Mouse (Mus musculus) left cerebral cortex, adult 18-20 months (tissue): ENCODE data around the gene Nek8. TPM values are rescaled to one million over a fixed set of nuclear protein-coding genes. Genes with fewer than 3 reads are reported as not detected.

Source experiments
- DNase-seq, 2 experiments: peaks; one replicate each; pipeline ENCODE4 v3.0.0; 2021 to 2022; ENCODE audit warnings: low spot score in 2 of 2, mixed read lengths in 1 of 2
- total RNA-seq, 2 experiments: library from RNA; stranded (reverse); gene quantifications; 2 replicates each; pipeline ENCODE4 v1.2.3; 2021

The Nek8 gene
- total RNA-seq, 2 experiments from 2014 or later = 3.2 to 3.5 TPM

DNA sequence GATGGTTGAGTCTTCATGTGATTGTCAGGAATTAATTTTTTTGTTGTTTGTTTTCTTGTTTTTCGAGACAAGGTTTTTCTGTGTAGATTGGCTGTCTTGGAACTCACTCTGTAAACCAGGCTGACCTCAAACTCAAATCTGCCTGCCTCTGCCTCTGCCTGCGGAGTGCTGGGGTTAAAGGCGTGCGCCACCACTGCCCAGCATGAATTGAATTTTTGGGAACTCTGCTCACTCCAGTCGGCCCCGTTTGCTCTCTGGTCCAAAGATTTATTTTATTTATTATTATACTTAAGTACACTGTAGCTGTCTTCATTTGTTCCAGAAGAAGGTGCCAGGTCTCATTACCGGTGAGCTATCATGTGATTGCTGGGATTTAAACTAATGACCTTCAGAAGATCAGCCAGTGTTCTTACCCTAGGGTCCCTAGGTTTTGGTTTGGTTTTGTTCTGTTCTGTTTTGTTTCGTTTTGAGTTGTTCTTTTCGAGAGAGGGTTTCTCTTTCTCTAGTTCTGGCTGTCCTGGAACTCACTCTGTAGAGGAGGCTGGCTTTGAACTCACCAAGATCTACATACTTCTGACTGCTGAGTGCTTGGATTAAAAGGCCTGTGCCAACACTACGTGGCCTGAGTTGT lies 7.5 kb upstream of the Nek8 start:
- no peak for DNase-seq

DNA sequence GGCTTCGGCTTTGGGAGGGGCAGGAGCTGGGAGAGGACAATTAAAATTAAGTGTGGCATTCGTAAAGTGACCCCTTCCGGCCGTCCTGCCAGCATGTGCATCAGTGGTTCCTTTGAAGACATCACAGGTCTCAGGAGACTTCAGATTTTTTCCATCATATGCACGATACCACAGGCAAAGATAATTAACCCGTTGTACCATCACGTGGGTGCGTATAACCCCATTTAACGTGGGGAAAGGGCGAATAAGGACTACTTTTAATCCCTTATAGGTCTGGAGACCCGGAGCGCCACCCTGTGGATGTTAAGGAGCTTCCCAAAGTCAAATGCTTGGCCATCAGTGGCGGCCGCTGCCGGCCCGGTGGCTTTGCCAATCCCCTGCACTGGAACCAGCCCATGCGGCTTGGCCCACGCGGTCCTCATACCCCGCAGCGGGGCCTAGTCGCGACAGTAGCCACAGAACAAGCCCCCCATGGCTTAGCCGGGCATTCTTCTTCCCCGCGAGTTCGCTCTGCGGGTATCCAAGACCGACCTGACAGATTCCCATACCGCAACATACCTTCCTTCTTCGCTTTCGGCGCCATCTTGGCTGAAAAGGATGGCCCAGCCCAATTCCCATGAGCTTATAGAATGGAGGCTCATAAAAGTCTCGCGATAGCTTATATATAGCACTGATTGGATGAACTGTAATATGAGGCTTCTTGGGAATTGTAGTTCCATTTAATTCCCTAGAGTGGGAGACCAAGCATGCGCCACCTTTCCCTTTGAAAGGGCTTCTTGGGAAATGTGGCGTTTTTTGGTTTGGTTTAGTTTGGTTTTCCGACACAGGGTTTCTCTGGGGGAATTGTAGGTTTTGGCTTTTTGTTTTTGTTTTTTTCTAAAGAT lies 6.7 kb upstream of the Nek8 start, which contains the start of gene Rpl23a:
Gene Rpl23a, minus strand, starts transcription at position 624 of the 884 bp plus-strand sequence.
- DNase-seq = peak; percentile 79 to 86

DNA sequence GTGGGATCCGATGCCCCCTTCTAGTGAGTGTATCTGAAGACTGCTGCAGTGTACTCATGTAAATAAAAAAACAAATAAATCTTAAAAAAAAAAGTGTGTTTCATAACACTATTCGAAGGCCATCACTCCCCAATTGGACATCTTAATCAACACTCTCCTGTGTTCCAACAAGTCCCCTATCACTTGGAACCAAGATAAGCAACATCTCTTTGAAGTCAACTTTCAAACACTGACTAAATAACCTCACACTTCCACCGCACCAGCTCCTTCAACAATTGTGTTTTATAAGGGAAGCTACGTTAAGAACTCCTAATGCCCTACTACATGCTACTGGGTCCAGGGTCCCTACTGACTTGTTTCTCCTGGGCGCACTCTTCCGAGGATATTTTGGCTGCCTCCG lies 6.0 kb upstream of the Nek8 start:
- DNase-seq = no peak

DNA sequence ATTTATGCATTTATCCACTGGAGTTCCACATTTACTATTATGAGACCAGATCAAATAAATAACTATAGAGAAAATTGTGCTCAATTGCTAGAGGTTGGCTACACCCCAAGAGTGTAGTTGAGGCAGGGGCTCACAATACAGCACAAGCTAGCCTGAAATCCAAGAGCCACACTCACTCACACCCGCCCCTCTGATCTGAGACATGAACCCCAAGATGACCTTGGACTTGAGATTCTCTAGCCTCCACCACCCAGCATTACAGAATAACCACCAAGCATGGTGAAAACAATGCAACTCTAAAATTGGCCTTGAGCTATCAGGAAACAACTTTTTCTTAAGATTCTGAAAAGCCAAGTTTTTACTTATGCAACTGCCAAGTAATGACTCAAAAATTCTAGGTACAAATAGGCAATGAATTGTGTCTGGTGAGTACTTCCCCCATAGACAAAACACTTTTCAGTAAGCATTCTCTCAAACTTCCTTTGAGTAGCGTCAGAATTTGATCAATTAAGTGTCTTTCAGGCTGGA lies 5.4 kb upstream of the Nek8 start:
- no peak for DNase-seq

DNA sequence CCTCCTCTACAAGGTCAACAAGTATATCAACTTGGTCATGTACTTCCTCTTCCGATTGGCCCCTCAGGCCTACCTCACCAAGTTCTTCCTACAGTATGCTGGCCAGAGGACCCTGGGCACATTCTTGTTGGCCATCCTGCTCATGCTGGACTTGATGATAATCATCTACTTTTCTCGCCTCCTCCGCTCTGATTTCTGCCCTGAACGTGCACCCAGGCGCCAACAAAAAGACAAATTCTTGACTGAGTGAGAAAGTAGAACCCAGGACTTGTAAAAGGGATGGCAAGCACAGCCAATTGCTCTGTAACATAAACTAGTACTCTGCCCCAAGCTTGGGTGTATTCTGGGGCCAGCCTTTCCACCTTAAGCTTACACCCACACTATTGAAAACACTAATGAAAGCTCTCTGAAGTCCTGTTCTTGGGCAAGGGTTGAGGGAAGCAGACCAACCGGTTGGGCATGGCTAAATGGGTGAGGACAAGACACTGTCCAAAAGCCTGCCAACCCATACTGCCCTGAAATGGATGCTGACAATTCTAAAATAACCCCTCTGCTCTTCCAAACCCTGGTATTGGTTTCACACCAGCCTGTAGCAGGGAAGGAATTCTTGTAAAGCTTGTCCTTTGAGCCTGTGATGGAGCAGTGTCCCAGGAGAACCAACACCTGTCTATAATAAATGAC lies 3.7 kb upstream of the Nek8 start:
- no peak for DNase-seq

DNA sequence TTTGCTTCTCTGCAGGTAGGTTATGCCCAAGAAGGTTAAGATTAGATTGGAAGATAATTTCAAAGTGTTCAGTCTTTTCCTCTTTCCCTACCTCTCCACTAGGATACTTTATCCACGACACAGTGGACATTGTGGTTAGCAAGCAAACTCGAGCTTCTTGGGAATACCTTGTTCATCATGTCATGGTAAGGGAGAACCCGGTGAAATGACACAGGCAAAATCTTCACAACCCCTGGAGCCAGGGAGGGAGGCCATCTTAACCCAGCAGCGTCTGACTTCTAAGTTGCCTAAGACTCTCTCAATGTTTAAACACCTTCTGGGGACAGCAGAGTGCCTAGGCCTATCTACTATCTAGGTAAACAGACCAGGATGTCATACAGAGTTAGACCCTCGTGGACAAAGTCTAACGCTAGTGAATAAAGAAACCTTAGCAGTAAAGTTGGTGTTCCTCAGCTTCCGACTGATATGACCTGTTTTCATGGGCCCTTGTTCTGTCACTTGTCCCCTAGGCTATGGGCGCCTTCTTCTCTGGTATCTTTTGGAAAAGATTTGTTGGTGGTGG lies 3.0 kb upstream of the Nek8 start:
- no peak for DNase-seq

DNA sequence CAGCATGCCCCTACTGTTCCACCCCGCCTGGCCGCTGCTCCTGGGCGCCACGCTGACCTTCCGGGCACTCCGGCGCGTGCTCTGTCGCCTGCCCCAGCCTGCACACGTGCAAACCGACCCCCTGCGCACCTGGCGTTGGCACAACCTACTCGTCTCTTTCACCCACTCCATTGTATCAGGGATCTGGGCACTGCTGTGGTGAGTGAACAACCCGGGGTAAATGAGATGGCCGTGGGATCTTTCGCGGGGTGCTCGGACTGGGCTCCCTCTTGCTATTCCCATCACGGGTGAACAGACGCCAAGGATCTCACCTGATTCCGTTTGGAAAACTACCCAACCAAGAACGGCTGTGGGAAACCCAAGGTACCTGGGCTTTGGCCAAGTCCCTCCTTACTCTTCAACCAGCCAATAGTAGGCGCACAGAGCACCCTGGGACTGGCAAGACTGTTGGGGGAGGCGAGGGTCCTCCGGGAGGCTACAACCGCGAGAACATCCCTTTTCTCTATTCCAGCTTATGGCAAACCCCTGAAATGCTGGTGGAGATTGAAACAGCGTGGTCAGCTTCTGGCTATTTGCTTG lies 2.5 kb upstream of the Nek8 start:
- DNase-seq = peak in 1 of 2 experiments; percentile 45

DNA sequence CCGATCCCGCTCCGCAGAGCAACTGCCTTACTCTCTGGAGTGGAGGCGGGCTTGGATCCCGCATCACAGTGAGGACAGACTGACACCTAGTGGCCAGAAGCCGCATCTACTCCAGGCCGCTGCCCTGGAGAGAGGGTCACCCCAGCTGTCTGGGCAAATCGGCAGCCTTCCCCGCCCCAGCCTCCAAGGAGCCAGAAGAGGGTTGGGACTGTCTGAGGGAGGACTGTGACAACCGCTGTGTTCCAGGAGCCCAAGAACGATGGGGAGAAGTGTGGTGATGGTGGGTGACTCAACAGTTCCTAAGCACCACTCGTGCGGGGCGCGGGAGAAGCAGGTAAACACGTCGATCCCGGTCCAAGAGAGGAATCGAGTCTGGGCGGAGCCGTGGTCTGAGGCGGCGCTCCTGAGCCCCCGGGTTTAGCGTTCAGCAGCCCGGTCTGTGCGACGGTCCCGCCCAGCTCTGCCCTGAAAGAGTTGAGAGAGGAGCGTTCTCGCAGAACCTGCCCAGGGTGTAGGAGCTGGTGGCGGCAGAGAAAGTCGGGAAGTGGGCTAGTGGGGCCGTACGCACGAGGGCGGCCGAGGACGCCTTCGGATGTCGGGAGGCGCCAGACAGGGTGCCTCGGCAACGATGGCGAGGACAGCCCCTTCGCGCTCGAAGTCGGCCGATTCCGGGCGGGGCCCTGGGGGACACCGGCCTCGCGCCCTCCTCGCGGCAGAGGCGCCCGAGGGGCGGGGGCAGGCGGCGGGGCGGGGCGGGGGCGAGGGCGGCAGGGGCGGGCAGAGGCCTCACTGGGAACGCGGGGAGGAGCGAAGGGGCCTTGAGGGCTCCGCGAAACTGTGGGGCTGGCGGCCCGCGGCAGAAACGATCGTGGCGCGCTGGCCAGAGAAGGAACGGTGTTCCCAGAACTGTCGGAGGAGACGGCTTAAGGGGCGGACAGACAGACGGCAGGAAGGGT lies 1.7 kb upstream of the Nek8 start:
- peak; percentile 92 to 93 for DNase-seq

DNA sequence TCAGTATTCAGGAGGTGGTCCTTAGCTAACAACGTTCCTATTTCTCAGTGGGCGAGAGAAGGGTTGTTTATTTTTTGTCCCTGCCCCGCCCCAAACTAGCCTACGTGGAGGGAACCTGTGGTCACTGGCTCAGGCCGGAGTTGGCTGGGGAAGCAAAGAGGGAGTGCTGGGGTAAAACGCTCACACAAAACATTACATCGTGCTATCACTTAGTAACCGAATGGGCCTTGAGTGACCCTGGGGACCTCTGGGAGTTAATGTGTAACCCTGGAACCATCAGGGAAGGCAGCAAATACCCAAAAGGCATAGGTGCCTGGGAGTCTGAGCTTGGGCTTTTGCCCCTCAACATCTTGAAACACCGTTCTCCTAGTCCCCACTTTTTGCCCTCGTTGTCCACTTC lies 962 bp upstream of the Nek8 start:
- DNase-seq = no peak

DNA sequence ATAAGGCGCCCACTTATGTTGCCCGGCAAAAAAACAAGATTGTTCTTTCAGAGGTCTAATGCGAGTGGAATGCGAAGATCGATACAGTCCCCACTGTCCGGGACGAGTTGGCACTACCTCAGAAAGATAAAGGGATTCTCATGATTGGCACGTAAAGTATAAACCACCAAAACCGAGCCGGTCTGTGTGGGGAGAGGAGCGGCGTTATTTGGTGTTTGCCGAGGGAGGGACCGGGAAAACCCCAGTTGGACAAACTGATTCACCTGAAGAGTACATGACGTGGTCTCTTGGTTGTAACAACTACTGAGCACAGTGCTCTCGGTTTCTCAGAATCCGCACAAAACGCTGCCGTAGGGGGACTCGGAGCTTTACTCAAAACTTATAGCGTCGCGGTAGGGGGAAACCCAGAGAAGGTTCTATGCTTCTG lies 443 bp upstream of the Nek8 start:
- no peak for DNase-seq

DNA sequence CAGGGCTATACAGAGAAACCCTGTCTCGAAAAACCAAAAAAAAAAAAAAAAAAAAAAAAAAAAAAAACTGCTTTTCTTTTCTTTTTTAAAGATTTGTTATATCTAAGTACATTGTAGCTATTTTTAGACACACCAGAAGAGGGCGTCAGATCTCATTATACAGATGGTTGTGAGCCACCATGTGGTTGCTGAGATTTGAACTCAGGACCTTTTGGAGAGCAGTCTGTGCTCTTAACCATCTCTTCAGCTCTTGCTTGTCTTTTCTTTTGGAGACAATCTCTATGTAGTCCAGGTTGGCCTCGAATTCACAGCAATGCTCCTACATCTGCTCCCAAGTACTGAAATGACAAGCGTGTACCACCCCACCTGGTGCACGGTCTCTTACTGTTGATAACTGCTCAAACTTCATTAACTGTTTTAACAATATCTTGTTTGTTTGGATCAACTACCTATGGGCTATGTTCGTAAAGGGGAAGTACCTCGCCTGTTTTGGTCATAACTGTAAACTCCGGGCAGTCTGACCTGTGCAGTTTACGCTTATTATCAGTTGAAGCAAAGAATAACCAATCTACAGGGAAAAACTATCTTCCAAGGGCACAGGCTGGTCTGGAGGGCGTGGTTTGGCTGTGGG lies 589 bp downstream of the Nek8 start:
- no peak for DNase-seq

DNA sequence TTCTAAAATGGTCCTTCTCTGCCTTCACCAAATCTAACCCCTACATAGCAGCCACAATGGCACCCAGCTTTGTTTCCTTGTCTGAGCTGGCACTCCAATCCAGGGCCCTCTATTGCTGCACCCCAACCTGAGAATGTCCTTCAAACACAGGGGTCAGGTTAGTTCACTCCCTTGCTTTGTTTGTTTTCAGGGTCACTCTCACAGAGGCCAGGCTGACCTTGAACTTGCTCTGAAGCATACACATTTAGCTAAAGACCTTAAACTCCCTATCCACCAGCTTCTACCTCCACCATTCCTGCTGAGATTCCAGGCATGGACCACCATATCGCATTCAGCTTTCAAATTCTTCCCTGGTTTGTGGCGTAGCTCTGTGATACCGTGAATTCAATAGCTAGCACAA lies 2.0 kb downstream of the Nek8 start:
- no peak for DNase-seq

DNA sequence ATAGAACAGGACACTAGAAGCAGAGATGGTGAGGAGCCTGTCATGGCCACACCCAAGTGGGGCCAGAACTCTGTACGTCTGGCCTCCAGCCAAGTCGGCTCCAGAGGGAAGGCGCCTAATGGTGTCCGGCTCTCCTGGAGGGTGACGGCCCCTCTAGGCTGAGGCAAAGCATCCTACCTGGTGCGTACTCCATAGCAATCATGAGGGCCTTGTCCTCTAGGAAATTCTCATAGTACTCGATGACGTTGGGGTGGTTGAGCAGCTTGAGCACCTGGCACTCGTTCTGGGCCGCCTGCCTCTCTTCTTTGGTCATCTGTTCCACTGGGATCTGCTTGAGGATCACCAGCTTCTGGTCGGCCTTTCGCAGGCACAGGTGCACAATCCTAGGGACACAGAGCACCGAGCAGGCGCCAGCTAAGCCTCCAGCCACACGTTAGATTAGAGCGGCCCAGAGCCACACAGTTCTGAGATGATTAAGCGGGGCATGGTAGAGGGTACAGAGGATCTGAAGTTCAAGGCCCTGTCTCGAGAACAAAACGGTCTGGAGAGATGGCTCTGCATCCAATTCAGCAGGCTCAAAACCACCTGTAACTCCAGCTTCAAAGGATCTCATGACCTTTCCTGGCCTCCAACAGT lies 3.6 kb downstream of the Nek8 start:
- no peak for DNase-seq

DNA sequence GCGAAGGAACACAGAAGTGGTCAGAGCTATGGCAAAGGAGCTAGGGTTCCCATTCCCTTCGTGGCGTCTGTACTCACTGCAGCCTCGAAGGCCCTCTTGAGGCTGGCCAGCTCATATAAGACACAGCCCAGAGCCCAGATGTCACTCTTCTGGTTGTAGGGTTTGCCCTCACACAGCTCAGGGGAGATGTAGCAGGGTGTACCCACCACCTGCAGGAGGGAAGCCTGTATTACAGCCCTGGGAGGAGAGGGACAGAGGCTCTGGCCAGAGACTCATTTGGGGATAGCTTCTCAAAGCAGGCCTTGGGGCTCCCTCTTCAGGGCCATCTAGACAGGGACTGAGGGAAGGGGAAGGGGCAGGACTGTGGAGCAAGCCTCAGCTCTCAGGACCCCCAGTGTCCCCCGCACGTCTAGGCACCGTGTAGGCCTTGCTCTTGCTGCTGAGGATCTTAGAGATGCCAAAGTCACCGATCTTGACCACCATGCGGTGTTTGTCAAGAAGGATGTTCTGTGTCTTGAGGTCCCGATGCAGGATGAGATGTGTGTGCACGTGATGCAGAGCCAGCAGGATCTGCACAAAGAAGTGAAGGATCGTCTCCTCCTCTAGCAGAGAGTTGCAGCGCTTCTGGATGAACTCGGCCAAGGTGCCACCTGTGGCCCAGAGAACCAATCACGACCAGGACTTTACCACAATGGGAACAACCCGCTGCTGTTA lies 4.3 kb downstream of the Nek8 start:
- no peak for DNase-seq

DNA sequence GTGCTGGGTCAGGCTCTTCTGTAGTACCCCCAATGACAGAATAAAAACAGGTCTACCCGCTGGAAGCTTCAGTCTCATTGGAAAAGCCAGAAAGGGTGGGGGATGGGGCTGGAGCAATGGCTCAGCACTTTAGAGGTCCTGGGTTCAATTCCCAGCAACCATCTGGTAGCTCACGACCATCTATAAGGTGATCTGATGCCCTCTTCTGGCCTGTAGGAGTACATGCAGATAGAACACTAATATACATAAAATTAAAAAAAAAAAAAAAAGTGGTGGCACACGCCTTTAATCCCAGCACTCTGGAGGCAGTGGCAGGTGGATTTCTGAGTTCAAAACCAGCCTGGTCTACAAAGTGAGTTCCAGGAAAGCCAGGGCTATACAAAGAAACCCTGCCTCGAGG lies 5.1 kb downstream of the Nek8 start:
- no peak for DNase-seq

DNA sequence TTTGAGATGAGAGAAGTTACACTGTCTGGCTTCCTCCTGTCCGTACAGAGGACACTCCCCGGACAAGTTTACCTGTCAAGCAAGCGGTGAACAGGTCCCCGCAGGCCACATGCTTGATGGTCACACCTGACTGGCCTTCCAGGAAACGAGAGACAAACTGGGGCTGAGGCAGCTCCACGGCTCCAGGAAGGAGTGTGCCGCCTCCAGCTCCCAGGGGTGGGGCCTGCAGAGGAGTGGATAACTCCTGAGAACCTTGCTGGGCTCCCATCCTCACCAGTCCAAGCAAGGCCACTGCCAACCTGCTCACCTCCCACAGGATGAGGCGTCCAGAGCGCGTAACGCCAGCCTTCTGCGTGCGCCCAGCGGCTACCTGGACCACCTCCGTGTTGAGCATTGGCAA lies 6.2 kb downstream of the Nek8 start:
- DNase-seq = no peak

DNA sequence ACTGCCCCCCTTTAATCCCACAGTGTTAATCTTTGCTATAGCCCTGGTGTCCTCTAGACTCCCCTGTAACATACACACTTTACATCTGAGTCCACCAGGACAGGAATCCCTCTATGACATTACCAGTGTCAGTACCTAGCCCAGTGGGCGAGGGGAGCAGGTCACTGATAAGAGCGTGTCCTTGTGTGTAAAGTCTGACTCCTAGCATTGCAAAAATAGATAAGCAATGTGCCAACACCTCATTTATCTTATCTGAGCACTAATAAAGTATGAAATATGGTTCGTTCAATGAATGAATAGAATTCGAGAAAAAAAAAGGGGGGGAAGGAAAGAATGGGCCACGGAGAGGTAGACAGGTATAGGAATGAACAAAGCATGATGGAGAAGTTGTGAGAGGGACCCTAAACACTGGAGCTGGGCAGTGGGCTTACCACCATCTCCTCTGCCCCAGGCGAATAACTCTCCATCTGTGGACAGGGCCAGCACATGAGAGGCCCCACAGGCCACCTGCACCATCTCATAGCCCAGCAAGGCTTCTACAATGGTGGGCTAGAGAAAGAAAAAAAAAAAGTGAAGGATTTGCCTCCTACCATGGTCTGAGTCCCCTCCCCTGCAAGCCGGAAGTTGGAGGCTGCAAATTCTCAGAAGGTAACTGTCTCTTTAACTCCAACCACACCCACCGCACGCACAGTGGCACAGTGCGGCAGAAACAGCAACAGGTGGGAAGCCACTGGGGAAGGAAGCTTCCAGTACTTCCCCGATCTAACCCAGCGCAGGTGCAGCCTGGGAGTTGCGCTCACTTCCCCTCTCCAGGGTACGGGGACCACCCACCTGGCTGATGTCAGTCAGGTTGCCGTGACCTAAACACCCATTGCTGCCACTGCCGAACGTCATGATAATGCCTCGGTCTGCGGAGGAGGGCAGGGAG lies 7.7 kb downstream of the Nek8 start:
- DNase-seq = no peak
